Mouse (Mus musculus) liver, embryonic 13.5 days (tissue): ENCODE measurements at regions not wholly inside any gene's neighbourhood (a gene's known extent, or its start where the extent isn't known, plus 50 kb on each side); places are given as distances from the start of the nearest gene placed in this dataset.
A peak's percentile ranks its signal among the peaks of the same experiment; 100 is the strongest.

Experiments
- ATAC-seq: fragments of 200-750 bp; cut with Nextera tagmentation; 2 replicates; pipeline ENCODE4 v1.8.0; 2017; ENCODE audit warnings: low read depth, mild to moderate bottlenecking, moderate number of reproducible peaks, moderate library complexity
- DNase-seq: peaks from one replicate; pipeline ENCODE4 v3.0.0; 2022
- H3K27ac ChIP-seq: fragments of 300-500 bp; sonication (generic); 2 replicates; pipeline ENCODE4 v1.5.1; 2015; ENCODE audit warnings: moderate library complexity, mild to moderate bottlenecking, inconsistent platforms
- H3K27me3 ChIP-seq: fragments of 300-500 bp; sonication (generic); 2 replicates; pipeline ENCODE4 v1.6.1; 2015; ENCODE audit warnings: mild to moderate bottlenecking, inconsistent platforms
- H3K36me3 ChIP-seq: fragments of 300-500 bp; sonication (generic); 2 replicates; pipeline ENCODE4 v1.6.1; 2015; ENCODE audit warnings: mild to moderate bottlenecking, inconsistent platforms
- H3K4me1 ChIP-seq: fragments of 300-500 bp; sonication (generic); replicated peaks from 2 replicates; pipeline ENCODE4 v1.6.1; 2015; ENCODE audit warnings: inconsistent platforms
- H3K4me2 ChIP-seq: fragments of 300-500 bp; sonication (generic); 2 replicates; pipeline ENCODE4 v1.6.1; 2015; ENCODE audit warnings: inconsistent platforms, mild to moderate bottlenecking, moderate library complexity
- H3K4me3 ChIP-seq: fragments of 300-500 bp; sonication (generic); replicated peaks from 2 replicates; pipeline ENCODE4 v1.5.1; 2015; ENCODE audit warnings: mild to moderate bottlenecking, inconsistent platforms
- H3K9ac ChIP-seq: fragments of 300-500 bp; sonication (generic); 2 replicates; pipeline ENCODE4 v1.6.1; 2015; ENCODE audit warnings: mild to moderate bottlenecking, inconsistent platforms
- H3K9me3 ChIP-seq: fragments of 300-500 bp; sonication (generic); replicated peaks from 2 replicates; pipeline ENCODE4 v1.6.1; 2016; ENCODE audit warnings: inconsistent platforms
- WGBS: fragments of 180-500 bp; shearing (Covaris S2); methylation state at CpG from one replicate; pipeline ENCODE4 v1.1.7; 2015; ENCODE audit not compliant: insufficient replicate concordance; 5-methylcytosine and 5-hydroxymethylcytosine counted together

DNA sequence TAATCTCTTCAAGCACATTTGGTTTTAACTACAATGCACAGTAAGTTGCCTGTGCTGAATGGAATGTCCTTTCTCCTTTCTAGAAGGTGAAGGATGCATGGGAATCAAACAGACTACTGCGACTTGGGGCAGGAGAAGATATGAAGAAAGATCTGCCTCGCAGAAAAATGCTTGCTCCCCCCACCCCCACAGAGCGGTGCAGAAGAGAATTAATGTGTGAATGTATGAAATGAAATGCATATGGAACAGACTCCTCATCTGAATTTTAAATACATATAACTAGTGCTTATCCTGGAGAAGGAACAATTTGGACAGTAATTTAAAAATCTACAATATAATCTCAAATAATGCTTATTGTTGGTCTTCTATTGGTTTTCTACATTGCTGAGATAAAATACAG is 283.0 kb upstream of the Clnk start:
- no peak for ATAC-seq
- H3K4me2 ChIP-seq = no peak overlapping the region

GRCm38 (mm10) chr5:39155763-39156162 is 279.2 kb upstream of the Clnk start:
- no peak for DNase-seq
- 57% methylated on average over 1 of the region's 1 CpGs for WGBS
- ATAC-seq = no peak

More for the DNA sequence above, 283.0 kb upstream of the Clnk start:
- H3K4me3 ChIP-seq = no peak overlapping the region
- H3K9ac ChIP-seq = no peak overlapping the region
- no peak for DNase-seq
- no peaks in the 10 kb centered on the region for H3K4me1 ChIP-seq
- H3K9me3 ChIP-seq = no peaks in the 10 kb centered on the region
- WGBS = 70% methylated on average over 3 of the region's 3 CpGs
- no peak overlapping the region for H3K27ac ChIP-seq
- no peaks in the 10 kb centered on the region for H3K36me3 ChIP-seq
- no peaks in the 10 kb centered on the region for H3K27me3 ChIP-seq

GRCm38 (mm10) chr5:39153291-39153794 is 276.7 kb upstream of the Clnk start:
- no peaks in the 10 kb centered on the region for H3K36me3 ChIP-seq
- no peaks in the 10 kb centered on the region; the same call in 1 of the 2 replicates for H3K4me1 ChIP-seq
- DNase-seq (no peak), ATAC-seq (no peak)
- H3K9me3 ChIP-seq = no peaks in the 10 kb centered on the region
- H3K4me3 ChIP-seq = no peak overlapping the region
- H3K9ac ChIP-seq = no peak overlapping the region
- no peak overlapping the region for H3K4me2 ChIP-seq
- no peaks in the 10 kb centered on the region for H3K27me3 ChIP-seq
- no peak overlapping the region for H3K27ac ChIP-seq

More at GRCm38 (mm10) chr5:39155763-39156162, 279.2 kb upstream of the Clnk start:
- no peak overlapping the region for H3K4me3 ChIP-seq
- no peak overlapping the region for H3K4me2 ChIP-seq
- no peak overlapping the region for H3K9ac ChIP-seq
- H3K27me3 ChIP-seq = no peaks in the 10 kb centered on the region
- no peaks in the 10 kb centered on the region for H3K36me3 ChIP-seq
- no peak overlapping the region for H3K27ac ChIP-seq
- no peaks in the 10 kb centered on the region; the same call in 1 of the 2 replicates for H3K4me1 ChIP-seq
- H3K9me3 ChIP-seq = no peaks in the 10 kb centered on the region

DNA sequence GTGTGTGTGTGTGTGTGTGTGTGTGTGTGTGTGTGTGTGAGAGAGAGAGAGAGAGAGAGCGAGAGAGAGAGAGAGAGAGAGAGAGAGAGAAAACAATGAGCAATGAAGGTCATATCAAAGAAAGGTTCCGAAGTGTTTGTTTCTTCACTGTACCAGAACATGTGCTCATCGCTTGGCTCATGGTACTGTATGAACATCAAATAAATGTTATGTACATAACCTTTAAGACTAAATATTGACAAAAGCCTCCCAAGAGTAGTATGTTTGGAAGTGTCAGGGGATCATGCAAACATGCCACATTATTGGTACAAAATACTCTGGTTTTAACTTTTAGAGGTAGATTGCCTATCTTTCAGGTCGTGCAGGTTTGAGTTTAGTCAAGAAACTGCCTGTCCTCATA is 275.3 kb upstream of the Clnk start:
- WGBS = 60% methylated on average over 4 of the region's 4 CpGs
- no peaks in the 10 kb centered on the region; the same call in 1 of the 2 replicates for H3K4me1 ChIP-seq
- DNase-seq (no peak), ATAC-seq (peak; percentile 55; the same call in 1 of the 2 replicates)
- H3K9ac ChIP-seq = no peak overlapping the region
- no peaks in the 10 kb centered on the region for H3K36me3 ChIP-seq
- no peak overlapping the region for H3K4me3 ChIP-seq
- no peak overlapping the region for H3K27ac ChIP-seq
- H3K9me3 ChIP-seq = no peaks in the 10 kb centered on the region
- no peak overlapping the region for H3K4me2 ChIP-seq
- no peaks in the 10 kb centered on the region for H3K27me3 ChIP-seq

GRCm38 (mm10) chr5:39150891-39151290 is 274.3 kb upstream of the Clnk start:
- Histone ChIP-seq H3K4me2 (no peak overlapping the region), H3K4me1 (no peaks in the 10 kb centered on the region; the same call in 1 of the 2 replicates), H3K27ac (no peak overlapping the region), H3K9ac (no peak overlapping the region), H3K9me3 (no peaks in the 10 kb centered on the region), H3K4me3 (no peak overlapping the region), H3K27me3 (no peaks in the 10 kb centered on the region), H3K36me3 (no peaks in the 10 kb centered on the region)
- no peak for ATAC-seq
- no peak for DNase-seq
- 64% methylated on average over 4 of the region's 4 CpGs for WGBS

- 47% methylated on average over 2 of the region's 2 CpGs for WGBS
- H3K9me3 ChIP-seq = no peaks in the 10 kb centered on the region
- H3K4me1 ChIP-seq = no peaks in the 10 kb centered on the region
- H3K36me3 ChIP-seq = no peaks in the 10 kb centered on the region
- H3K27me3 ChIP-seq = no peaks in the 10 kb centered on the region
- H3K4me3 ChIP-seq = no peak overlapping the region
- H3K27ac ChIP-seq = no peak overlapping the region
- no peak overlapping the region for H3K4me2 ChIP-seq
- H3K9ac ChIP-seq = no peak overlapping the region
- no peak for ATAC-seq
- no peak for DNase-seq
Measured at GRCm38 (mm10) chr5:39145658-39146057, 269.0 kb upstream of the Clnk start.

DNA sequence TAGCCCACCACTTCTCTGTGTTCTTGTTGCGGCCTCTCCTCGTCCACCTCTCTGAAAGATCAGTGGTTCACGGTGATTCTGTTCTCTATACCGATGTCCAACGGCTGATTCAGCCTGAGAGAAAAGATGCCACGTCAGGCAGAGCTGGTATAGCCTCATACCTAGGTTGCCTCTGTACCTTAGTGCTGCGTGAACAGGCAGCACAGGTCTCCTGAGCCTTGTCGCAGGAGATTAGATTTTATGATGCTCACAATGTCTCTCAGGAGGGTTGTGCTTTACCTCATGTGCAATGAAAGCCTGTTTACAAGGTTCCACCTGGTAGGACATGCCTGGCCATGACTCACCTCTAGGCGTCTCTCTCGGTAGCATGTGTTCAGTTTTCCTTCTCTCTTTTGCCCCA is 267.6 kb upstream of the Clnk start:
- ATAC-seq = no peak
- no peaks in the 10 kb centered on the region for H3K27me3 ChIP-seq
- no peak overlapping the region for H3K9ac ChIP-seq
- H3K4me2 ChIP-seq = no peak overlapping the region
- no peak for DNase-seq
- 69% methylated on average over 10 of the region's 10 CpGs for WGBS
- H3K4me1 ChIP-seq = no peaks in the 10 kb centered on the region
- H3K9me3 ChIP-seq = no peaks in the 10 kb centered on the region
- no peaks in the 10 kb centered on the region for H3K36me3 ChIP-seq
- no peak overlapping the region for H3K4me3 ChIP-seq
- no peak overlapping the region for H3K27ac ChIP-seq

- H3K9me3 ChIP-seq = no peaks in the 10 kb centered on the region
- 61% methylated on average over 4 of the region's 4 CpGs for WGBS
- H3K9ac ChIP-seq = no peak overlapping the region
- no peaks in the 10 kb centered on the region for H3K27me3 ChIP-seq
- ATAC-seq = no peak
- no peak for DNase-seq
- no peaks in the 10 kb centered on the region for H3K4me1 ChIP-seq
- no peaks in the 10 kb centered on the region for H3K36me3 ChIP-seq
- H3K4me2 ChIP-seq = no peak overlapping the region
- no peak overlapping the region for H3K4me3 ChIP-seq
- no peak overlapping the region for H3K27ac ChIP-seq
Measured at GRCm38 (mm10) chr5:39143648-39144047, 267.0 kb upstream of the Clnk start.

DNA sequence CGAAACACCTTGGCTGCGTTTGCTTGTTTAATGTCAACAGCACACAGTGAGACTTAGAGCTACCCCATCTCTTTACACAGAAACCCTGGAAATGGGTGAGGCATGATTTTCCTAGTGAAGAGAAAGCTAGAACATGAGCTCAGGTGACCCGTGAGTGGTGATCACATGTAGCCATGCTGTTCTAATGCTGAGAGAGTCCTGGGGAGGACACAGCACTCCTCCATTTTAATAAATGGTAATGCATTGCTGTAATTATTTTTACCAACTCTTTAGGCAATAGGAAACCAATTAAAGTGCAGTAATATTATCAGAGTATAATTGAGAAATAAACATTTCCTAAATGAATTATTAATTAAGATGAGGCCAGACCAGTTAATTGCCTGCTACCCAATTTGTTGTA is 261.8 kb upstream of the Clnk start:
- H3K27ac ChIP-seq = no peak overlapping the region
- H3K9ac ChIP-seq = no peak overlapping the region
- ATAC-seq (no peak), DNase-seq (no peak)
- H3K27me3 ChIP-seq = no peaks in the 10 kb centered on the region
- no peak overlapping the region for H3K4me3 ChIP-seq
- whole genome bisulfite sequencing = 66% methylated on average over 3 of the region's 3 CpGs
- H3K9me3 ChIP-seq = no peaks in the 10 kb centered on the region
- no peak overlapping the region for H3K4me2 ChIP-seq
- H3K36me3 ChIP-seq = no peaks in the 10 kb centered on the region
- H3K4me1 ChIP-seq = no peaks in the 10 kb centered on the region

- no peak overlapping the region for H3K4me2 ChIP-seq
- DNase-seq = no peak
- H3K27me3 ChIP-seq = no peaks in the 10 kb centered on the region
- H3K4me1 ChIP-seq = no peaks in the 10 kb centered on the region
- H3K9me3 ChIP-seq = no peaks in the 10 kb centered on the region
- H3K36me3 ChIP-seq = no peaks in the 10 kb centered on the region
- H3K27ac ChIP-seq = no peak overlapping the region
- no peak overlapping the region for H3K9ac ChIP-seq
- no peak for ATAC-seq
- no peak overlapping the region for H3K4me3 ChIP-seq
Measured at GRCm38 (mm10) chr5:39128931-39129330, 252.3 kb upstream of the Clnk start.

- H3K4me3 ChIP-seq = no peak overlapping the region
- ATAC-seq = no peak
- no peaks in the 10 kb centered on the region for H3K27me3 ChIP-seq
- no peaks in the 10 kb centered on the region for H3K9me3 ChIP-seq
- DNase-seq = no peak
- H3K4me2 ChIP-seq = no peak overlapping the region
- WGBS = 59% methylated on average over 4 of the region's 4 CpGs
- H3K36me3 ChIP-seq = no peaks in the 10 kb centered on the region
- no peaks in the 10 kb centered on the region for H3K4me1 ChIP-seq
- no peak overlapping the region for H3K9ac ChIP-seq
- H3K27ac ChIP-seq = no peak overlapping the region
Measured at GRCm38 (mm10) chr5:39126833-39127232, 250.2 kb upstream of the Clnk start.

DNA sequence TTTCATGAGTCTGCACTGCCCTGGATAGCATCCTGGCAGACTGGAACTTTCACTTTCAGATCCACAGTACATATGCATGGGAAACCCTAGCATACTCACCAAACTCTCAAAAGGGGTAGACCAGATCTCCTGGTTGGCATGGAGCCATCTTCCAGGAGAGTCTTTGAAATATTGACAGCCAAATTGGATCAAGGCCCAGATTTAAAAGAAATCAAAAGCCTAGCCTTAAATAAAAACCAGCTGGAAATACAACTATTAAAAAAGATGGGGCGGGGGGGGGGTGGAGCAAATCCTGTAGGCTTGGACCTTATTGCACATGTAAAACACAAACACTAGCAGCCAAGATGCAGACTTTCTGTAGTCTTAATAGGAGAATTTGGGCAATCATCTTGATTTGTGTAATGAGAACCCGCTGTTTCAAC is 249.7 kb upstream of the Clnk start:
- ATAC-seq = no peak
- Histone ChIP-seq H3K9me3 (no peaks in the 10 kb centered on the region), H3K4me2 (no peak overlapping the region), H3K27me3 (no peaks in the 10 kb centered on the region), H3K4me3 (no peak overlapping the region), H3K36me3 (no peaks in the 10 kb centered on the region), H3K9ac (no peak overlapping the region), H3K4me1 (no peaks in the 10 kb centered on the region), H3K27ac (no peak overlapping the region)
- no peak for DNase-seq
- WGBS = 64% methylated on average over 2 of the region's 2 CpGs
